ENCODE assay signal across 8 mouse cellular contexts in genomic region chr1:4572311-4572710, GRCm38 (mm10).
DNase-seq lines count a peak whose midpoint lies in the region; ATAC-seq and TF ChIP-seq lines count a peak whose summit lies in the region.

No protein-coding gene starts in this region.

- H3K4me1 ChIP-seq in cerebellum, adult 2 months (ENCODE audit: control insufficient read depth, insufficient read depth, low read length): no peaks in the 10 kb centered on the region
- 0 out of 2 replicates have a peak, but pooled peaks cover 3% of the 10 kb centered on the region for H3K4me1 ChIP-seq in lung, embryonic 16.5 days (replicated peaks; ENCODE audit: control insufficient read depth, insufficient read depth, low read length)
- H3K4me1 ChIP-seq in lung, adult 2 months (ENCODE audit: control insufficient read depth, insufficient read depth, low read length): no peaks in the 10 kb centered on the region; the same call in none of the 2 replicates
- H3K4me1 ChIP-seq in liver, embryonic 15.5 days (replicated peaks): 0 out of 2 replicates have a peak, but pooled peaks cover 7% of the 10 kb centered on the region

- TF ChIP-seq CTCF in cerebellum, adult 2 months (IDR thresholded peaks at IDR 0.05; ENCODE audit: borderline replicate concordance, insufficient read depth, low read depth, low read length): no peak
- no peak for TF ChIP-seq CTCF in lung, adult 2 months (IDR thresholded peaks at IDR 0.05; ENCODE audit: insufficient read depth, low read length)

- peak overlapping the region; percentile 68 for H3K4me2 ChIP-seq in lung, embryonic 16.5 days (ENCODE audit: low read depth, low read length)
- 0 out of 2 replicates have a peak overlapping the region, but pooled peaks have one; percentile 69 for H3K4me2 ChIP-seq in liver, embryonic 15.5 days

- H3K4me3 ChIP-seq in cerebellum, adult 2 months (replicated peaks; ENCODE audit: insufficient read depth, low read depth, low read length): peak overlapping the region; percentile 55
- peak overlapping the region; percentile 54 for H3K4me3 ChIP-seq in lung, embryonic 16.5 days (ENCODE audit: low read length)
- no peak overlapping the region for H3K4me3 ChIP-seq in lung, adult 2 months (replicated peaks; ENCODE audit: extremely low read depth, low read depth, low read length)
- H3K4me3 ChIP-seq in liver, embryonic 15.5 days (replicated peaks): no peak overlapping the region

- no peak for DNase-seq in cerebellum, adult 2 months
- DNase-seq in cerebellum, adult 11 months: no peak
- DNase-seq in lung, adult 2 months: no peak
- no peak for DNase-seq in adrenal gland, adult (ENCODE audit: inconsistent age in 2 of 2, low spot score in 1 of 2)
- no peak for DNase-seq in left cerebral cortex, adult 11 months (ENCODE audit: low spot score)

- no peak overlapping the region for H3K27ac ChIP-seq in cerebellum, adult 2 months (ENCODE audit: insufficient read depth, low read length)
- peak overlapping the region; percentile 81 for H3K27ac ChIP-seq in lung, embryonic 16.5 days (ENCODE audit: low read length)
- H3K27ac ChIP-seq in liver, embryonic 15.5 days (replicated peaks): no peak overlapping the region

- H3K27me3 ChIP-seq in cerebellum, adult 2 months (ENCODE audit: control insufficient read depth, insufficient read depth, low read length): no peaks in the 10 kb centered on the region
- H3K27me3 ChIP-seq in lung, embryonic 16.5 days (ENCODE audit: control insufficient read depth, insufficient read depth, low read depth, low read length): no peaks in the 10 kb centered on the region
- H3K27me3 ChIP-seq in liver, embryonic 15.5 days: peaks cover 12% of the 10 kb centered on the region

- H3K9ac ChIP-seq in lung, embryonic 16.5 days (ENCODE audit: low read length): peak overlapping the region; percentile 69; the same call in 1 of the 2 replicates
- H3K9ac ChIP-seq in liver, embryonic 15.5 days: no peak overlapping the region

- no peaks in the 10 kb centered on the region for H3K36me3 ChIP-seq in lung, embryonic 16.5 days (ENCODE audit: control insufficient read depth, insufficient read depth, low read length)
- H3K36me3 ChIP-seq in liver, embryonic 15.5 days (replicated peaks): no peaks in the 10 kb centered on the region

- no peaks in the 10 kb centered on the region for H3K9me3 ChIP-seq in lung, embryonic 16.5 days (ENCODE audit: control insufficient read depth, low read length)
- H3K9me3 ChIP-seq in liver, embryonic 15.5 days (replicated peaks): no peaks in the 10 kb centered on the region

- no peak; the same call in 1 of the 2 replicates for ATAC-seq in lung, embryonic 16.5 days (ENCODE audit: low read depth)
- ATAC-seq in liver, embryonic 15.5 days (ENCODE audit: insufficient read depth): no peak
- ATAC-seq in inflammation-experienced regulatory T-cells, adult 6 months: no peak

- no peak for TF ChIP-seq POLR2A in cerebellum, adult 2 months (IDR thresholded peaks at IDR 0.05; ENCODE audit: borderline replicate concordance, insufficient read depth, low read length)
- TF ChIP-seq POLR2A in lung, adult 2 months (IDR thresholded peaks at IDR 0.05; ENCODE audit: borderline replicate concordance, extremely low read depth, low read depth, low read length): no peak

- WGBS in cerebellum, adult 2 months: 65% methylated on average over 3 of the region's 3 CpGs
- 51% methylated on average over 3 of the region's 3 CpGs for WGBS in lung, embryonic 16.5 days
- WGBS in lung, adult 2 months: 49% methylated on average over 3 of the region's 3 CpGs
- 41% methylated on average over 3 of the region's 3 CpGs for WGBS in liver, embryonic 15.5 days (ENCODE audit: insufficient replicate concordance)

Comparison
In these comparisons a context has a peak if more than half of its experiments do, and no peak if none do; other contexts are left out.
1. H3K4me3 ChIP-seq: peak in cerebellum, adult 2 months (single experiment) and lung, embryonic 16.5 days (single experiment); none in lung, adult 2 months (single experiment) and liver, embryonic 15.5 days (single experiment).